Mouse (Mus musculus) liver, adult 2 months (tissue): Measurements from ENCODE around the gene Lbh. TPM values are rescaled to one million over a fixed set of nuclear protein-coding genes. Genes with fewer than 3 reads are reported as not detected.

Experiments
- DNase-seq: peaks from one replicate; pipeline ENCODE4 v3.0.0-alpha.2; 2011; ENCODE audit warnings: low read depth, low spot score; ENCODE audit errors: extremely low read depth
- H3K27ac ChIP-seq: fragments of 200-500 bp; replicated peaks from 2 replicates; pipeline ENCODE4 v1.5.1; 2012; ENCODE audit warnings: low read depth, mild to moderate bottlenecking, control low read depth, inconsistent platforms, low read length; ENCODE audit not compliant: insufficient read depth
- H3K27me3 ChIP-seq: fragments of 200-500 bp; 2 replicates; pipeline ENCODE4 v1.6.1; 2012; ENCODE audit warnings: mild to moderate bottlenecking, moderate library complexity, low read length, inconsistent platforms; ENCODE audit not compliant: control insufficient read depth, insufficient read depth
- H3K36me3 ChIP-seq: fragments of 200-500 bp; 2 replicates; pipeline ENCODE4 v1.6.1; 2012; ENCODE audit warnings: low read length, inconsistent platforms; ENCODE audit not compliant: control insufficient read depth, insufficient read depth
- H3K4me1 ChIP-seq: fragments of 200-500 bp; 2 replicates; pipeline ENCODE4 v1.6.1; 2011; ENCODE audit warnings: low read length; ENCODE audit not compliant: control insufficient read depth, insufficient read depth
- H3K4me3 ChIP-seq: fragments of 200-500 bp; 2 replicates; pipeline ENCODE4 v1.5.1; 2011; ENCODE audit warnings: low read depth, mild to moderate bottlenecking, control low read depth, low read length, moderate library complexity; ENCODE audit not compliant: insufficient read depth
- H3K79me2 ChIP-seq: fragments of 200-500 bp; 2 replicates; pipeline ENCODE4 v1.6.1; 2012; ENCODE audit warnings: inconsistent platforms, mild to moderate bottlenecking, low read length, moderate library complexity; ENCODE audit not compliant: control insufficient read depth, insufficient read depth
- H3K9ac ChIP-seq: fragments of 200-500 bp; 2 replicates; pipeline ENCODE4 v1.6.1; 2012; ENCODE audit warnings: low read depth, mild to moderate bottlenecking, control low read depth, inconsistent platforms, low read length
- CTCF ChIP-seq: fragments of 200-500 bp; IDR thresholded peaks from 2 replicates; pipeline ENCODE4 v1.5.1; 2011; ENCODE audit warnings: low read depth, low read length, control low read depth
- POLR2A ChIP-seq: fragments of 200-500 bp; IDR thresholded peaks from 2 replicates; pipeline ENCODE4 v1.6.1; 2011; ENCODE audit warnings: low read length, control low read depth; ENCODE audit not compliant: insufficient read depth; ENCODE audit errors: extremely low read depth
- WGBS: fragments of 180-500 bp; shearing (Covaris S2); methylation state at CpG from one replicate; pipeline ENCODE4 v1.1.7; 2018; 5-methylcytosine and 5-hydroxymethylcytosine counted together
- polyA plus RNA-seq: library from polyadenylated mRNA; depleted of rRNA; stranded (reverse); fragments of >200 nt; gene quantifications from 2 replicates; pipeline ENCODE4 v1.2.3, GENCODE M21; 2012
- total RNA-seq: library from RNA; depleted of rRNA; stranded (reverse); fragments of >200 nt; gene quantifications from 2 replicates; pipeline ENCODE4 v1.2.3, GENCODE M21; 2014

Gene Lbh
- total and polyA plus RNA-seq, 2 experiments, result 3.6 to 9.6 TPM

GRCm38 (mm10) chr17:72947111-72947859 lies 29.2 kb downstream of the Lbh start:
- Histone ChIP-seq H3K27ac (no peak overlapping the region), H3K79me2 (no peaks in the 10 kb centered on the region), H3K36me3 (no peaks in the 10 kb centered on the region), H3K4me3 (no peak overlapping the region), H3K4me1 (no peaks in the 10 kb centered on the region), H3K27me3 (no peaks in the 10 kb centered on the region), H3K9ac (no peak overlapping the region)
- TF ChIP-seq CTCF (no peak), POLR2A (no peak)
- no peak for DNase-seq
- WGBS, result 77% methylated on average over 6 of the region's 6 CpGs

- Histone ChIP-seq H3K27ac (no peak overlapping the region), H3K4me3 (no peak overlapping the region), H3K4me1 (no peaks in the 10 kb centered on the region), H3K27me3 (no peaks in the 10 kb centered on the region), H3K36me3 (no peaks in the 10 kb centered on the region), H3K79me2 (no peaks in the 10 kb centered on the region), H3K9ac (no peak overlapping the region)
- no peak for TF ChIP-seq CTCF
- no peak for TF ChIP-seq POLR2A
- DNase-seq, result no peak
- 81% methylated on average over 9 of the region's 9 CpGs for WGBS
These were observed 30.0 kb downstream of the Lbh start for GRCm38 (mm10) chr17:72948119-72948518.

GRCm38 (mm10) chr17:72949247-72949701 lies 31.2 kb downstream of the Lbh start:
- H3K27ac ChIP-seq, result no peak overlapping the region

GRCm38 (mm10) chr17:72951331-72951730 lies 33.2 kb downstream of the Lbh start:
- TF ChIP-seq POLR2A (no peak), CTCF (no peak)
- no peak overlapping the region for H3K9ac ChIP-seq
- no peak for DNase-seq
- WGBS, result 82% methylated on average over 6 of the region's 6 CpGs
- H3K27me3 ChIP-seq, result no peaks in the 10 kb centered on the region
- H3K79me2 ChIP-seq, result no peaks in the 10 kb centered on the region
- H3K4me1 ChIP-seq, result no peaks in the 10 kb centered on the region
- H3K36me3 ChIP-seq, result no peaks in the 10 kb centered on the region
- no peak overlapping the region for H3K4me3 ChIP-seq
- no peak overlapping the region for H3K27ac ChIP-seq

More at GRCm38 (mm10) chr17:72949247-72949701, 31.2 kb downstream of the Lbh start:
- DNase-seq, result no peak
- Histone ChIP-seq H3K9ac (no peak overlapping the region), H3K4me1 (no peaks in the 10 kb centered on the region), H3K79me2 (no peaks in the 10 kb centered on the region), H3K4me3 (no peak overlapping the region), H3K36me3 (no peaks in the 10 kb centered on the region), H3K27me3 (no peaks in the 10 kb centered on the region)
- WGBS, result 90% methylated on average over 7 of the region's 7 CpGs
- no peak for TF ChIP-seq POLR2A
- no peak for TF ChIP-seq CTCF

- Histone ChIP-seq H3K79me2 (no peaks in the 10 kb centered on the region), H3K36me3 (no peaks in the 10 kb centered on the region), H3K9ac (no peak overlapping the region), H3K27ac (no peak overlapping the region), H3K4me3 (no peak overlapping the region), H3K4me1 (0 out of 2 replicates have a peak, but pooled peaks cover 2% of the 10 kb centered on the region), H3K27me3 (no peaks in the 10 kb centered on the region)
- TF ChIP-seq CTCF (no peak), POLR2A (no peak)
- WGBS, result 91% methylated on average over 6 of the region's 6 CpGs
- no peak for DNase-seq
These were observed 35.9 kb downstream of the Lbh start for GRCm38 (mm10) chr17:72953811-72954685.
